ENCODE assay signal across 17 mouse cellular contexts in genomic region chr17:83538141-83538540, GRCm38 (mm10).
"Had no signal": no experiment of that assay in that cellular context is flagged by ENCODE, and none has a peak within 500 bp of the region (broad histone marks: within the 10 kb centered on the region; RNA-seq: fewer than 3 reads in every experiment).

No protein-coding gene starts in this region.

- DNase-seq: kidney, adult 11 months; kidney, postnatal 25 days; layer of hippocampus, adult 9-11 months; layer of hippocampus, postnatal 36 days; liver; liver, embryonic 13.5 days; liver, postnatal 0 days; lung, postnatal 14 days; right cerebral cortex, adult 18-20 months; right cerebral cortex, postnatal 25 days; thymus, postnatal 36 days had no signal

- H3K4me2 ChIP-seq: limb, embryonic 12.5 days; liver, embryonic 13.5 days; lung, embryonic 15.5 days; midbrain, embryonic 11.5 days; midbrain, embryonic 15.5 days had no signal

- H3K36me3 ChIP-seq: limb, embryonic 12.5 days; liver, embryonic 13.5 days; lung, embryonic 15.5 days; midbrain, embryonic 15.5 days had no signal

- H3K4me3 ChIP-seq: limb, embryonic 12.5 days; liver, embryonic 13.5 days; lung, embryonic 15.5 days; megakaryocyte, embryonic 14.5 days; midbrain, embryonic 15.5 days had no signal

- H3K4me1 ChIP-seq: liver, embryonic 13.5 days; midbrain, embryonic 15.5 days had no signal

- H3K9me3 ChIP-seq: limb, embryonic 12.5 days; liver, embryonic 13.5 days; lung, embryonic 15.5 days; midbrain, embryonic 15.5 days had no signal

- H3K27ac ChIP-seq: limb, embryonic 12.5 days; liver, embryonic 13.5 days; lung, embryonic 15.5 days; macrophage; midbrain, embryonic 15.5 days had no signal

- H3K9ac ChIP-seq: limb, embryonic 12.5 days; liver, embryonic 13.5 days; liver, postnatal 0 days; lung, embryonic 15.5 days; midbrain, embryonic 15.5 days had no signal

- H3K27me3 ChIP-seq: lung, embryonic 15.5 days; midbrain, embryonic 15.5 days had no signal

- ATAC-seq: liver, postnatal 0 days; midbrain, embryonic 15.5 days had no signal
